Mouse (Mus musculus): ENCODE measurements around the gene Adarb1.

DNA sequence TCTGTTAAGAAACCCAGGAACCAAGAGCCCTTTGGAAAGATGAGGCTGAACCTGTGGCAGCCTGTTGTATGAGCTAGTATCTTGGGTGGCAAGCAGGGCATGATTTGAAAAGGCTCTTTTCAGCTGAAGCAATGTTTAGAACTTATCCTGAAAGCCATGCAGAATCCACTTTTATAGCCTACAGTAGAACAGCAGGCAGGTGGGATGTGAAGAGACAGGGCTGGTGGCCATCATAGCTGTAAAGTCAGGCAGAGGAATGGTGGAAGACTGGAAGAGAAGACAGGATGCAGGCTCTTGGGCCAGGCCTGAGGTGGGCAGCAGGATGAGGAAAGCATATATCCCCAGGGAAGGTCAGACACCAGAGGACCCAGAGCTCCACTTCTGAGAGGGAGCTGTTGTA, 76.4 kb downstream of the Adarb1 start:
- TF ChIP-seq CTCF (IDR thresholded peaks at IDR 0.05; ENCODE audit: control insufficient read depth, insufficient read depth, insufficient replicate concordance, low read depth, low read length): no peak
- TF ChIP-seq POLR2A (IDR thresholded peaks at IDR 0.05; ENCODE audit: control insufficient read depth, low read depth, low read length): no peak

Measured in testis, adult 2 months (tissue).